Mouse (Mus musculus) heart, postnatal 0 days (tissue): ENCODE measurements around the gene Rabl3. TPM values are rescaled to one million over a fixed set of nuclear protein-coding genes. Genes with fewer than 3 reads are reported as not detected.

ENCODE experiments used
- ATAC-seq: fragments of 200-750 bp; cut with Nextera tagmentation; 2 replicates; pipeline ENCODE4 v1.8.0; 2017; ENCODE audit warnings: low read depth, moderate number of reproducible peaks, moderate library complexity; ENCODE audit not compliant: insufficient read depth
- DNase-seq: peaks from one replicate; pipeline ENCODE4 v3.0.0-alpha.2; 2016; ENCODE audit warnings: low spot score
- H3K27ac ChIP-seq: fragments of 300-500 bp; sonication (generic); 2 replicates; pipeline ENCODE4 v1.5.1; 2014; ENCODE audit warnings: low read depth, mild to moderate bottlenecking
- H3K27me3 ChIP-seq: fragments of 300-500 bp; sonication (generic); 2 replicates; pipeline ENCODE4 v1.6.1; 2014; ENCODE audit warnings: low read length, mixed read lengths; ENCODE audit not compliant: control insufficient read depth, insufficient read depth
- H3K36me3 ChIP-seq: fragments of 300-500 bp; sonication (generic); replicated peaks from 2 replicates; pipeline ENCODE4 v1.6.1; 2014; ENCODE audit warnings: low read length, mixed read lengths; ENCODE audit not compliant: control insufficient read depth, insufficient read depth
- H3K4me1 ChIP-seq: fragments of 300-500 bp; sonication (generic); 2 replicates; pipeline ENCODE4 v1.6.1; 2014; ENCODE audit warnings: antibody characterized with exemption; ENCODE audit not compliant: control insufficient read depth, insufficient read depth
- H3K4me2 ChIP-seq: fragments of 300-500 bp; sonication (generic); 2 replicates; pipeline ENCODE4 v1.6.1; 2014; ENCODE audit warnings: low read depth, mild to moderate bottlenecking, low read length, moderate library complexity
- H3K4me3 ChIP-seq: fragments of 300-500 bp; sonication (generic); 2 replicates; pipeline ENCODE4 v1.5.1; 2014; ENCODE audit warnings: low read depth, low read length
- H3K9ac ChIP-seq: fragments of 300-500 bp; sonication (generic); replicated peaks from 2 replicates; pipeline ENCODE4 v1.6.1; 2014; ENCODE audit warnings: low read depth, low read length, mixed read lengths
- H3K9me3 ChIP-seq: fragments of 300-500 bp; sonication (generic); replicated peaks from 2 replicates; pipeline ENCODE4 v1.6.1; 2016; ENCODE audit warnings: low read length; ENCODE audit not compliant: control insufficient read depth
- CTCF ChIP-seq: IDR thresholded peaks from 2 replicates; pipeline ENCODE4 v1.5.1; 2016; ENCODE audit warnings: antibody characterized with exemption, control low read depth, low read depth
- EP300 ChIP-seq: IDR thresholded peaks from 2 replicates; pipeline ENCODE4 v1.6.1; 2016; ENCODE audit warnings: antibody characterized with exemption, low read depth
- WGBS: fragments of 180-500 bp; shearing (Covaris S2); extraction: QIAGEN DNeasy Blood & Tissue Kit; methylation state at CpG from one replicate; pipeline ENCODE4 v1.1.7; 2014; 5-methylcytosine and 5-hydroxymethylcytosine counted together
- polyA plus RNA-seq: library from polyadenylated mRNA; unstranded; fragments of >200 nt; fragmentation: Nextera tagmentation; extraction: Ambion mirVana; gene quantifications from 2 replicates; pipeline ENCODE4 v1.2.1, GENCODE M21; 2015
- total RNA-seq: library from RNA; depleted of rRNA; stranded (reverse); fragments of >200 nt; gene quantifications from 2 replicates; pipeline ENCODE4 v1.2.3, GENCODE M21; 2014; ENCODE audit warnings: low replicate concordance

Rabl3 gene
- total and polyA plus RNA-seq, 2 experiments from 2014 or later: 4.9 to 18.5 TPM

GRCm38 (mm10) chr16:37550981-37551380 is 11.3 kb downstream of the Rabl3 start:
- ATAC-seq (peak; percentile 55), DNase-seq (no peak)
- no peaks in the 10 kb centered on the region for H3K36me3 ChIP-seq
- H3K9ac ChIP-seq: no peak overlapping the region
- peaks cover 27% of the 10 kb centered on the region for H3K4me1 ChIP-seq
- H3K9me3 ChIP-seq: no peaks in the 10 kb centered on the region
- TF ChIP-seq CTCF: no peak
- TF ChIP-seq EP300: no peak
- H3K27ac ChIP-seq: peak overlapping the region; percentile 83
- H3K4me3 ChIP-seq: no peak overlapping the region
- WGBS: 48% methylated on average over 2 of the region's 2 CpGs
- H3K27me3 ChIP-seq: no peaks in the 10 kb centered on the region
- H3K4me2 ChIP-seq: no peak overlapping the region

GRCm38 (mm10) chr16:37552824-37553223 is 13.1 kb downstream of the Rabl3 start:
- Histone ChIP-seq H3K36me3 (peaks cover 7% of the 10 kb centered on the region; the same call in 1 of the 2 replicates), H3K9ac (no peak overlapping the region), H3K27ac (no peak overlapping the region), H3K4me1 (peaks cover 34% of the 10 kb centered on the region), H3K4me3 (no peak overlapping the region), H3K4me2 (no peak overlapping the region), H3K9me3 (no peaks in the 10 kb centered on the region), H3K27me3 (no peaks in the 10 kb centered on the region)
- WGBS: 87% methylated on average over 3 of the region's 3 CpGs
- ATAC-seq (no peak), DNase-seq (no peak)
- TF ChIP-seq EP300 (no peak), CTCF (no peak)

GRCm38 (mm10) chr16:37562414-37562813 is 22.7 kb downstream of the Rabl3 start:
- DNase-seq (no peak), ATAC-seq (no peak)
- Histone ChIP-seq H3K27ac (no peak overlapping the region), H3K36me3 (peaks cover 34% of the 10 kb centered on the region), H3K9ac (no peak overlapping the region), H3K4me3 (no peak overlapping the region), H3K27me3 (no peaks in the 10 kb centered on the region), H3K4me2 (no peak overlapping the region), H3K9me3 (no peaks in the 10 kb centered on the region), H3K4me1 (peaks cover 4% of the 10 kb centered on the region; the same call in 1 of the 2 replicates)
- 90% methylated on average over 6 of the region's 6 CpGs for WGBS
- TF ChIP-seq CTCF (no peak), EP300 (no peak)

- DNase-seq: no peak
- no peaks in the 10 kb centered on the region for H3K9me3 ChIP-seq
- H3K36me3 ChIP-seq: peaks cover 32% of the 10 kb centered on the region
- no peak overlapping the region for H3K4me2 ChIP-seq
- no peak overlapping the region for H3K9ac ChIP-seq
- WGBS: 85% methylated on average over 5 of the region's 5 CpGs
- H3K4me1 ChIP-seq: peaks cover 4% of the 10 kb centered on the region; the same call in 1 of the 2 replicates
- H3K27ac ChIP-seq: no peak overlapping the region
- ATAC-seq: no peak
- H3K4me3 ChIP-seq: no peak overlapping the region
- TF ChIP-seq CTCF: no peak
- H3K27me3 ChIP-seq: no peaks in the 10 kb centered on the region
Observed at GRCm38 (mm10) chr16:37562961-37563360, 23.3 kb downstream of the Rabl3 start.

- WGBS: 27% methylated on average over 1 of the region's 1 CpGs
- TF ChIP-seq EP300 (no peak), CTCF (no peak)
- no peak overlapping the region for H3K27ac ChIP-seq
Observed at GRCm38 (mm10) chr16:37565117-37565516, 25.4 kb downstream of the Rabl3 start.

GRCm38 (mm10) chr16:37566107-37566506 is 26.4 kb downstream of the Rabl3 start:
- no peak for TF ChIP-seq CTCF
- TF ChIP-seq EP300: no peak
- no peak for ATAC-seq
- Histone ChIP-seq H3K4me1 (peaks cover 4% of the 10 kb centered on the region; the same call in 1 of the 2 replicates), H3K9me3 (no peaks in the 10 kb centered on the region), H3K4me3 (no peak overlapping the region), H3K36me3 (peaks cover 31% of the 10 kb centered on the region), H3K4me2 (no peak overlapping the region), H3K27ac (no peak overlapping the region), H3K27me3 (no peaks in the 10 kb centered on the region), H3K9ac (no peak overlapping the region)
- WGBS: 91% methylated on average over 6 of the region's 6 CpGs
- DNase-seq: no peak

More at GRCm38 (mm10) chr16:37565117-37565516, 25.4 kb downstream of the Rabl3 start:
- Histone ChIP-seq H3K4me1 (peaks cover 4% of the 10 kb centered on the region; the same call in 1 of the 2 replicates), H3K9me3 (no peaks in the 10 kb centered on the region), H3K27me3 (no peaks in the 10 kb centered on the region), H3K4me3 (no peak overlapping the region), H3K36me3 (peaks cover 26% of the 10 kb centered on the region), H3K4me2 (no peak overlapping the region), H3K9ac (no peak overlapping the region)
- no peak for DNase-seq
- ATAC-seq: no peak
